Mouse (Mus musculus) liver, postnatal 0 days (tissue): ENCODE data around the gene Bola1. TPM values are rescaled to one million over a fixed set of nuclear protein-coding genes. Genes with fewer than 3 reads are reported as not detected.
A peak's percentile ranks its signal among the peaks of the same experiment; 100 is the strongest.

ENCODE experiments used
- ATAC-seq: fragments of 200-750 bp; cut with Nextera tagmentation; 2 replicates; pipeline ENCODE4 v1.8.0; 2017; ENCODE audit warnings: mild to moderate bottlenecking, moderate library complexity
- DNase-seq: peaks from one replicate; pipeline ENCODE4 v3.0.0-alpha.2; 2016
- H3K27ac ChIP-seq: fragments of 300-500 bp; sonication (generic); 2 replicates; pipeline ENCODE4 v1.5.1; 2014; ENCODE audit warnings: antibody characterized with exemption, moderate library complexity, mild to moderate bottlenecking, low read depth
- H3K27me3 ChIP-seq: fragments of 300-500 bp; sonication (generic); 2 replicates; pipeline ENCODE4 v1.6.1; 2014; ENCODE audit warnings: low read length, control low read depth, mixed read lengths; ENCODE audit not compliant: insufficient read depth
- H3K36me3 ChIP-seq: fragments of 300-500 bp; sonication (generic); replicated peaks from 2 replicates; pipeline ENCODE4 v1.6.1; 2014; ENCODE audit warnings: mild to moderate bottlenecking, control low read depth, low read length, moderate library complexity, mixed read lengths; ENCODE audit not compliant: insufficient read depth
- H3K4me1 ChIP-seq: fragments of 300-500 bp; sonication (generic); 2 replicates; pipeline ENCODE4 v1.6.1; 2014; ENCODE audit warnings: antibody characterized with exemption, mild to moderate bottlenecking, control low read depth; ENCODE audit not compliant: insufficient read depth
- H3K4me2 ChIP-seq: fragments of 300-500 bp; sonication (generic); 2 replicates; pipeline ENCODE4 v1.6.1; 2014; ENCODE audit warnings: low read depth, mild to moderate bottlenecking, low read length, moderate library complexity, mixed read lengths
- H3K4me3 ChIP-seq: fragments of 300-500 bp; sonication (generic); 2 replicates; pipeline ENCODE4 v1.5.1; 2014; ENCODE audit warnings: low read depth, low read length
- H3K9ac ChIP-seq: fragments of 300-500 bp; sonication (generic); replicated peaks from 2 replicates; pipeline ENCODE4 v1.6.1; 2014; ENCODE audit warnings: mild to moderate bottlenecking, moderate library complexity
- H3K9me3 ChIP-seq: fragments of 300-500 bp; sonication (generic); 2 replicates; pipeline ENCODE4 v1.6.1; 2016; ENCODE audit warnings: mild to moderate bottlenecking, control low read depth, low read length, mixed read lengths
- CTCF ChIP-seq: sonication (generic); IDR thresholded peaks from 2 replicates; pipeline ENCODE4 v1.5.1; 2016; ENCODE audit warnings: antibody characterized with exemption, low read depth
- EP300 ChIP-seq: IDR thresholded peaks from 2 replicates; pipeline ENCODE4 v1.6.1; 2016; ENCODE audit warnings: antibody characterized with exemption, low read depth, mild to moderate bottlenecking
- WGBS: fragments of 180-500 bp; shearing (Covaris S2); extraction: QIAGEN DNeasy Blood & Tissue Kit; methylation state at CpG from one replicate; pipeline ENCODE4 v1.1.7; 2014; ENCODE audit not compliant: insufficient replicate concordance; 5-methylcytosine and 5-hydroxymethylcytosine counted together
- polyA plus RNA-seq: library from polyadenylated mRNA; unstranded; fragments of >200 nt; fragmentation: Nextera tagmentation; extraction: Ambion mirVana; gene quantifications from 2 replicates; pipeline ENCODE4 v1.2.1, GENCODE M21; 2015

Bola1 gene
- polyA plus RNA-seq, 1 experiment from 2014 or later, result 49.2 TPM

DNA sequence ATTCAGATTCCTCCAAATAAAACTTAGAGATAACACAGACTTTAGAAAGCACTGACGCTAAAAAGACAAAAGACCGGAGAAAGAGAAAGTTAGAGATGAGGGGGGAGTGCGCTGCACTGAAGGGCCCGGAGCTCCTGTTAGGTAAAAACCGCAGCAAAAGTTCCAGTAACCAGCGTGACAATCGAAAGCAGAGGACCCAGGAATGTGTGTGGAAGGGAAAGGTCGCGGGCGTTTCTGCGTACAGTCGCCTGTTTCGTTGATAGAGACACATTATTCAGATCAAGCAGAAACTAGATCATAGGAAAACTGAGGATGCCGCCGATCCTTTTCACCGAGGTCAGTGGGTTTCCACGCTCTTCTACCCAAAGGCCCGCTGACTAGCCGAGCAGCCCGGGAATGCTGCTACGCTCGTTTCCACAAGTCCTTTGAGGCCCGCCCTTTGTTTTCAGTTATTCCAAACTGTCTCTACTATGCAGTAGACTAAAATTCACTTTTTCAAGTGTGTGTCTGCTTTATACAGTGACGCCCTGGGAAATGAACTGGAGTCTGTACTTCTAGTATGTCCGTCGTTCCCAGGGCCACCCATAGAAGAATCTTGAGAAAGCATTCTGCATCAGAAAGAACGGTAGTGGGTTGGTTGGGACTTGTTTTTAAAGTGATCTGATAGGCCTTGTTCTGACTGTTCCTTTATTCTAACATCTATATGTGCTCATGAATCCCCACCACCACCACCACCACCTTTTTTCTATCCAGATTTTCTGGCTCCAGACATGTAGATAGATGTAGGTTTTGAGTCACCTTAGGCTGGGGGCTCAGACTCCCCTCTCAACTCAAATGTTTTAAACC lies 44.3 kb upstream of the Bola1 start:
- H3K36me3 ChIP-seq, result no peaks in the 10 kb centered on the region
- WGBS, result 4% methylated on average over 27 of the region's 27 CpGs
- TF ChIP-seq CTCF (no peak), EP300 (no peak)
- H3K4me2 ChIP-seq, result peak overlapping the region; percentile 82
- peak; percentile 65 for DNase-seq
- peaks cover 32% of the 10 kb centered on the region for H3K4me1 ChIP-seq
- peak overlapping the region; percentile 91 for H3K9ac ChIP-seq
- H3K4me3 ChIP-seq, result peak overlapping the region; percentile 70
- H3K27ac ChIP-seq, result peak overlapping the region; percentile 99
- peak; percentile 40 for ATAC-seq
- H3K27me3 ChIP-seq, result no peaks in the 10 kb centered on the region
- H3K9me3 ChIP-seq, result no peaks in the 10 kb centered on the region

- Histone ChIP-seq H3K27me3 (no peaks in the 10 kb centered on the region), H3K4me1 (peaks cover 32% of the 10 kb centered on the region), H3K36me3 (no peaks in the 10 kb centered on the region), H3K9me3 (no peaks in the 10 kb centered on the region), H3K4me2 (peak within 1 kb of the TSS; percentile 82), H3K4me3 (peak within 1 kb of the TSS; percentile 70), H3K9ac (peak within 1 kb of the TSS; percentile 91), H3K27ac (peak within 1 kb of the TSS; percentile 99)
- TF ChIP-seq CTCF, result peak; percentile 66
- peak; percentile 96 for TF ChIP-seq EP300
- ATAC-seq (peak; percentile 86), DNase-seq (peak; percentile 96)
- under 1% methylated on average over 40 of the region's 40 CpGs for WGBS
Measured at GRCm38 (mm10) chr3:96262979-96263550, 43.6 kb upstream of the Bola1 start, which contains the start of gene Hist2h4. Hist2h4 (minus strand) TSS chr3:96263311.

DNA sequence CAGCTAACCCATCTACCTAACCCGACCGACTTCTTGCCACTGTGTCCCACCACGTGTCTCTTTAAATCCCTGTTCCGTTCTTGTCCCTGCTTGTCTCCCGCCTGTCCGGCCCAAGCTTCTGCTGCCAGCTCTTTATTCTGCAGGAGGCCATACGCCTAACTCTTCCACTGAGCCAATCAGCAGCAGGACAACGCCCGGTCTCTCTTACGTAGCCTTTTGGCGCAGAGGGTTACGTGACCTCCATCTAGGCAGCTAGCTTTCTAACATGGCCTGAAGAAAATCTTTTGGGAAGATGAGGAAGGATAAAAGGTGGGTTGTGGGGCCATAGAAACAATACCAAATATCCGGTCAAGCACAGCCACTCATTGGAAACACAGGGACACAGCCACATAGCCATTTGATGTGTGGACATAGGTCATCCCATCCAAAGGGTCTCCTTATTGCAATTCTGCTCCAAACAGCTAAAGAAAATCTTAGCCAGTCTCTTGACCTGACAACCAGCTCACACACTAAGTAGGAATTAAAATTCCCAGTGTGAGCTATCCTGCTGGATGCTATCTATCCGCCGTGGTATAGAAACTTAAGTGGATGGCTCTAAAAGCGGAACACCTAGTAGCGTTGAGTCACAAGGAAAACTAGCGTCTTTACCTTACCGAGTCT lies 42.8 kb upstream of the Bola1 start:
- Histone ChIP-seq H3K36me3 (no peaks in the 10 kb centered on the region), H3K27ac (peak overlapping the region; percentile 99), H3K4me3 (peak overlapping the region; percentile 70), H3K9ac (peak overlapping the region; percentile 91), H3K4me2 (peak overlapping the region; percentile 82), H3K4me1 (peaks cover 26% of the 10 kb centered on the region), H3K27me3 (no peaks in the 10 kb centered on the region), H3K9me3 (no peaks in the 10 kb centered on the region)
- TF ChIP-seq CTCF, result no peak
- no peak for TF ChIP-seq EP300
- ATAC-seq (peak; percentile 73), DNase-seq (peak; percentile 83)
- WGBS, result under 1% methylated on average over 19 of the region's 19 CpGs

DNA sequence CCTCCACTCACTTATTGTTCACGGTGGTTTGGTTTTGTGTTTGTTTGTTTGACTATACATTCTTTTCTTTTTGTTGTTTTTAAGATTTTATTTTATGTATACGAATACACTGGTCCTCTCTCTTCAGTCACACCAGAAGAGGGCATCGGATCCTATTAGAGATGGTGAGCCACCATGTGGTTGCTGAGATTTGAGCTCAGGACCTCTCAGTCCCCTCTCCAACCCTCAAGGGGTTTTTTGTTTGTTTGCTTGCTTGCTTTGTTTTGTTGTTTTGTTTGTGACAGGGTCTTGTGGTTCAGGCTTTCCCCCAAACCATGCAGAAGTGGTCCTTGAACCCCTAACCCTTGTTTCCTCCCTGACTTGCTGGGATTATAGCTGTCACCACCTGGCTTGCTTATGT lies 42.1 kb upstream of the Bola1 start:
- Histone ChIP-seq H3K36me3 (no peaks in the 10 kb centered on the region), H3K4me2 (peak overlapping the region; percentile 82), H3K27me3 (no peaks in the 10 kb centered on the region), H3K27ac (peak overlapping the region; percentile 99), H3K4me1 (peaks cover 26% of the 10 kb centered on the region), H3K9ac (peak overlapping the region; percentile 91; the same call in 1 of the 2 replicates), H3K9me3 (no peaks in the 10 kb centered on the region), H3K4me3 (peak overlapping the region; percentile 70)
- 65% methylated on average over 3 of the region's 3 CpGs for WGBS
- no peak for TF ChIP-seq CTCF
- TF ChIP-seq EP300, result no peak
- DNase-seq (no peak), ATAC-seq (no peak)

GRCm38 (mm10) chr3:96260220-96260619 lies 40.7 kb upstream of the Bola1 start:
- no peaks in the 10 kb centered on the region for H3K27me3 ChIP-seq
- H3K36me3 ChIP-seq, result no peaks in the 10 kb centered on the region
- ATAC-seq, result no peak
- H3K27ac ChIP-seq, result no peak overlapping the region
- H3K9me3 ChIP-seq, result no peaks in the 10 kb centered on the region
- H3K9ac ChIP-seq, result no peak overlapping the region
- H3K4me1 ChIP-seq, result peaks cover 26% of the 10 kb centered on the region
- WGBS, result 87% methylated on average over 5 of the region's 5 CpGs
- no peak for DNase-seq
- TF ChIP-seq EP300 (no peak), CTCF (no peak)
- no peak overlapping the region for H3K4me3 ChIP-seq
- no peak overlapping the region for H3K4me2 ChIP-seq

- DNase-seq, result no peak
- Histone ChIP-seq H3K4me3 (no peak overlapping the region), H3K36me3 (no peaks in the 10 kb centered on the region), H3K27me3 (no peaks in the 10 kb centered on the region), H3K4me2 (no peak overlapping the region), H3K9ac (no peak overlapping the region), H3K9me3 (no peaks in the 10 kb centered on the region), H3K27ac (no peak overlapping the region), H3K4me1 (peaks cover 14% of the 10 kb centered on the region)
- 73% methylated on average over 3 of the region's 3 CpGs for WGBS
- ATAC-seq, result no peak
- TF ChIP-seq CTCF, result no peak
- no peak for TF ChIP-seq EP300
Measured at GRCm38 (mm10) chr3:96257190-96257589, 37.7 kb upstream of the Bola1 start.
